Comparison of ENCODE assay signal across 8 mouse cellular contexts in the genomic region with DNA sequence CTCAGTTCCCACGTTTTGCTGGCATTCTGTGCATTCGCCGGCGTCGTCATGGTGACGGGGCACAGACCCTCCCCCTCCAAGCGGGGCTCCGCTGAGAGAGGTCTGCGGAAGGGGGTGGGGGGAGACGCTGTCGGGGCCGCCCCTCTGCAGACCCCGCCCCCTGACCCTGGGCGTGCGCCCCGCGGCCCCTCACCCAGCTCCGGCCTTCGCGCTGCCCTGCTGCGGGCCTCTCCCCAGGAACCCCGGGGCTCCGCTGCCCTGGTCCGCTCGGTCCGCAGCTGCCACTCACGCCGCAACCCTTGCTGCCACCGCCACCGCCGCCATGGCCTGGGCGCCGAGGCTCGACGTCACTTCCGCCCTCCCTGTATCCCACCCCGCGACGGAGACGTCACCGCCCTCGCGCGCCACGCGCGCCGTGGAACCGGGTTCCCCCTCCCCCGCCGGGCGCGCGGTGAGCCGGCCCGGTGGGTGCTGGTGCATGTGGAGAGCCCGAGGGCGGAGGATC. TPM values are rescaled to one million over a fixed set of nuclear protein-coding genes. Genes with fewer than 3 reads are reported as not detected.
DNase-seq lines count a peak whose midpoint lies in the region; ATAC-seq lines count a peak whose summit lies in the region.

A gene (minus strand): TSS at position 364 of the 505 bp plus-strand sequence.

- WGBS in hindbrain, embryonic 11.5 days: under 1% methylated on average over 41 of the region's 58 CpGs

- peaks cover 24% of the 10 kb centered on the region for H3K4me1 ChIP-seq in hindbrain, embryonic 11.5 days (replicated peaks; ENCODE audit: control insufficient read depth, insufficient read depth, low read length)

- peaks cover 29% of the 10 kb centered on the region for H3K36me3 ChIP-seq in hindbrain, embryonic 11.5 days (ENCODE audit: control insufficient read depth, insufficient read depth, low read length)

- peak; percentile 89 for DNase-seq in MN1 (ENCODE audit: low spot score)
- peak; percentile 89 for DNase-seq in cerebellum, adult 9-11 months
- peak; percentile 84 to 90 for DNase-seq in frontal cortex, postnatal 10 days (ENCODE audit: low spot score in 2 of 2)
- peak; percentile 92 for DNase-seq in hindbrain, embryonic 11.5 days (ENCODE audit: low spot score)
- peak; percentile 83 to 94 for DNase-seq in layer of hippocampus, postnatal 25 days (ENCODE audit: extremely low spot score in 1 of 2, low spot score in 1 of 2)
- peak; percentile 86 for DNase-seq in lung, postnatal 25 days (ENCODE audit: low spot score)
- DNase-seq in retina, postnatal 7 days (ENCODE audit: low read depth, low spot score): peak; percentile 71
- DNase-seq in urinary bladder, adult 2 months (ENCODE audit: low spot score): peak; percentile 87

- peaks cover 5% of the 10 kb centered on the region; the same call in 1 of the 2 replicates for H3K9me3 ChIP-seq in hindbrain, embryonic 11.5 days (ENCODE audit: control insufficient read depth, low read length)

- peak; percentile 65 for ATAC-seq in hindbrain, embryonic 11.5 days (ENCODE audit: low FRiP score)

- H3K4me3 ChIP-seq in hindbrain, embryonic 11.5 days (ENCODE audit: low read depth, low read length): peak within 1 kb of the TSS; percentile 57

- H3K4me2 ChIP-seq in hindbrain, embryonic 11.5 days (replicated peaks; ENCODE audit: low read depth, low read length): peak within 1 kb of the TSS; percentile 93

- H3K27ac ChIP-seq in hindbrain, embryonic 11.5 days (ENCODE audit: low read depth, low read length): peak within 1 kb of the TSS; percentile 94

- peak within 1 kb of the TSS; percentile 76 for H3K9ac ChIP-seq in hindbrain, embryonic 11.5 days (ENCODE audit: low read depth, low read length)

- H3K27me3 ChIP-seq in hindbrain, embryonic 11.5 days (ENCODE audit: control insufficient read depth, insufficient read depth, low read length): no peaks in the 10 kb centered on the region

RNA-seq across cellular contexts. Expression of the gene that starts here (rescaled TPM):
- 5.9 and 6.3 TPM in 2 replicates for polyA plus RNA-seq in hindbrain, embryonic 11.5 days (2014; fragmentation: Nextera tagmentation; extraction: Ambion mirVana)
- total RNA-seq in layer of hippocampus, postnatal 25 days (2021): 10 to 100 TPM; 37.1 to 44.3 TPM
- polyA plus RNA-seq in urinary bladder, adult 2 months (2012; rRNA removed): 46.1 and 76.8 TPM in 2 replicates

Comparison
In these comparisons a context has a peak if more than half of its experiments do, and no peak if none do; other contexts are left out.
1. Peak in every context shown above with its lines: DNase-seq, ATAC-seq, H3K4me3 ChIP-seq and H3K27ac ChIP-seq.